Mouse (Mus musculus) lung, adult 18-20 months (tissue): Measurements from ENCODE around the gene Col9a2.
"Not testable (repeated sequence)": the region's sequence is repeated elsewhere in the genome, so short reads cannot be mapped to it uniquely, and the experiment has no call there.

Source experiments
- DNase-seq, 2 experiments: peaks; one replicate each; pipeline ENCODE4 v3.0.0; 2022; ENCODE audit warnings: mixed read lengths in 2 of 2

Col9a2 gene

GRCm38 (mm10) chr4:121023464-121023863, 15.7 kb upstream of the Col9a2 start:
- no peak for DNase-seq

GRCm38 (mm10) chr4:121023941-121024340, 15.2 kb upstream of the Col9a2 start:
- peak; percentile 85 to 91 for DNase-seq

- peak in 1 of 2 experiments; percentile 24 for DNase-seq
Measured at GRCm38 (mm10) chr4:121025681-121026080, 13.5 kb upstream of the Col9a2 start.

GRCm38 (mm10) chr4:121028146-121028545, 11.0 kb upstream of the Col9a2 start:
- DNase-seq: no peak

GRCm38 (mm10) chr4:121028659-121029392, 10.4 kb upstream of the Col9a2 start:
- DNase-seq: peak; percentile 30 to 36

GRCm38 (mm10) chr4:121029632-121030031, 9.6 kb upstream of the Col9a2 start:
- no peak for DNase-seq

- DNase-seq: no peak
Measured at GRCm38 (mm10) chr4:121031440-121031839, 7.7 kb upstream of the Col9a2 start.

- DNase-seq: no peak
Measured at GRCm38 (mm10) chr4:121033006-121033405, 6.2 kb upstream of the Col9a2 start.

- no peak for DNase-seq
Measured at GRCm38 (mm10) chr4:121040323-121040722, 1.1 kb downstream of the Col9a2 start.

GRCm38 (mm10) chr4:121040897-121041671, 1.9 kb downstream of the Col9a2 start:
- DNase-seq: peak; percentile 40

GRCm38 (mm10) chr4:121042472-121042871, 3.3 kb downstream of the Col9a2 start:
- no peak for DNase-seq

GRCm38 (mm10) chr4:121042946-121043345, 3.8 kb downstream of the Col9a2 start:
- DNase-seq: no peak

GRCm38 (mm10) chr4:121051863-121052262, 12.7 kb downstream of the Col9a2 start:
- DNase-seq: no peak

- no peak for DNase-seq
Measured at GRCm38 (mm10) chr4:121052454-121053323, 13.5 kb downstream of the Col9a2 start.

- DNase-seq: no peak
Measured at GRCm38 (mm10) chr4:121056342-121056741, 17.2 kb downstream of the Col9a2 start.

- no peak for DNase-seq
Measured at GRCm38 (mm10) chr4:121057032-121057431, 17.8 kb downstream of the Col9a2 start.

- DNase-seq: not testable (repeated sequence)
Measured at GRCm38 (mm10) chr4:121059218-121059617, 20.0 kb downstream of the Col9a2 start.

- DNase-seq: no peak
Measured at GRCm38 (mm10) chr4:121065336-121065735, 26.2 kb downstream of the Col9a2 start.

GRCm38 (mm10) chr4:121074250-121074649, 35.1 kb downstream of the Col9a2 start:
- no peak for DNase-seq

- DNase-seq: peak in 1 of 2 experiments; percentile 12
Measured at GRCm38 (mm10) chr4:121077915-121078646, 38.9 kb downstream of the Col9a2 start.

GRCm38 (mm10) chr4:121080395-121080794, 41.2 kb downstream of the Col9a2 start:
- DNase-seq: no peak

GRCm38 (mm10) chr4:121084506-121084905, 45.3 kb downstream of the Col9a2 start:
- DNase-seq: no peak
